Mouse (Mus musculus): ENCODE measurements around the gene Tns1.

DNA sequence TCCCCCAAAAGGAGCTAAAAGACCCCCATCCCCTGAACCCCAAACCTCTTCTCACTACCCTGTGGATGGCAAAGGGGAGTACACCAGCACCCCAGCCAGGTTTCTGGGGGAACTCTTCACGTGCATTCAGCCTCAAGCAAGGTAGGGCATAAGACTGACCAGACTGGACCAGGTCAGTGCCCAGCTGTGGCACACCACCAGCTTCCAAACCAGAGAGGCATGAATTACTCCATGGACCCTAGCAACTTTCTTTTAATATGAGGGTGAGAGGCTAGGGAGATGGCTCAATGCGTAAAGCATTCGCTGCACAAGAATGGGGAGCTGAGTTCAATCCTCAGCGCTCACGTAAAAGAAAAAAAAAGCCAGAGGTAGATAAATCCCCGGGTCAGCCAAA lies 170.2 kb downstream of the Tns1 start:
- TF ChIP-seq CTCF (IDR thresholded peaks at IDR 0.05; ENCODE audit: insufficient read depth, low read length): no peak
- TF ChIP-seq POLR2A (IDR thresholded peaks at IDR 0.05; ENCODE audit: borderline replicate concordance, extremely low read depth, low read depth, low read length): no peak

Measured in lung, adult 2 months (tissue).